Mouse (Mus musculus): ENCODE measurements at regions not wholly inside any gene's neighbourhood (a gene's known extent, or its start where the extent isn't known, plus 50 kb on each side); places are given as distances from the start of the nearest gene placed in this dataset.

DNA sequence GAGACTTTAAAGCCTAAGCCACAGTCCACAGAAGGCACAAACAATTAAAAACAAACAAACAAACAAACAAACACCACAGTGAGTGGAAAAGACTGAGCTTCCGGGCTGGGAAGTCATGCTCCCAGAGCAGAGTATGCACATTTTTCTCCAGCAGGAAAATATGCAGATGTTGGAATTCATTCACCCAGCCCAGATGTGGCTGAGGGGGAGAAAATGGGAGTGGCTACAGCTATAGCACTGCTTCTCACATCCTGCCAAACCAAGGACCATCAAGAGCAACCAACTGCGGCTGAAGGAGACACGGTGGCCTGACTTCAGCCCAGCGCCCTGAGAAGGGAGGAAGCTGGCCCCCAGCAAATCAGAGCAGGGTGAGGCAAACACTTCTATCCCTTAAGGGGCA is 65.6 kb upstream of the Cxcl12 start:
- TF ChIP-seq CTCF (conservative IDR thresholded peaks at IDR 0.05; ENCODE audit: low read length) (no peak), POU5F1 (IDR thresholded peaks at IDR 0.05; ENCODE audit: borderline replicate concordance, low read length) (no peak)

All from E14TG2a.4 (cell line).